Mouse (Mus musculus) ovary, postnatal 14 days (tissue): ENCODE measurements around the gene Brip1.
A peak's percentile ranks its signal among the peaks of the same experiment; 100 is the strongest.
"Not testable (repeated sequence)": the region's sequence is repeated elsewhere in the genome, so short reads cannot be mapped to it uniquely, and the experiment has no call there.

ENCODE experiments used
- DNase-seq: peaks from one replicate; pipeline ENCODE4 v3.0.0; 2022; ENCODE audit warnings: low spot score

Brip1 gene

GRCm38 (mm10) chr11:86201037-86201786 lies at the start of gene Brip1:
Gene Brip1 (minus strand): TSS chr11:86201193.
- DNase-seq = peak; percentile 82

GRCm38 (mm10) chr11:86232446-86232845 lies 31.5 kb upstream of the Brip1 start:
- DNase-seq = no peak

- DNase-seq = no peak
These were observed 30.9 kb upstream of the Brip1 start for GRCm38 (mm10) chr11:86231781-86232350.

- no peak for DNase-seq
These were observed 25.7 kb upstream of the Brip1 start for GRCm38 (mm10) chr11:86226646-86227180.

GRCm38 (mm10) chr11:86225761-86226160 lies 24.8 kb upstream of the Brip1 start:
- no peak for DNase-seq

- DNase-seq = no peak
These were observed 10.8 kb upstream of the Brip1 start for GRCm38 (mm10) chr11:86211803-86212202.

GRCm38 (mm10) chr11:86209123-86209522 lies 8.1 kb upstream of the Brip1 start:
- no peak for DNase-seq

- DNase-seq = no peak
These were observed 4.9 kb upstream of the Brip1 start for GRCm38 (mm10) chr11:86205876-86206275.

DNA sequence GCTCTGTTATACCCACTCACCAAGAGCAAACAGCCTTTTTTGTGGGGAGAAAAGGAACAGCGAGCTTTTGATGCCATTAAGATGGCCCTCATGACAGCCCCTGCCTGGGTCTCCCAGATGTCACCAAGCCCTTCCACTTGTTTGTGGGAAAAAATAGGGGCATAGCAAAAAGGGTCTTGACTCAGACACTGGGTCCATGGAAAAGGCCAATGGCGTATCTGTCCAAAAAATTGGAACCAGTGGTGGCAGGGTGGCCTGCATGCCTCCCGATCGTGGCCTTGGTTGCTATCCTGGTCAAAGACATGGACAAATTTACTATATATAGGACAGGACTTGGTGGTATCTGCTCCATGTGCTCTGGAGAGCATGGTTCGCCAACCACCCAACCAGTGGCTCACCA lies 4.0 kb upstream of the Brip1 start:
- DNase-seq = no peak

DNA sequence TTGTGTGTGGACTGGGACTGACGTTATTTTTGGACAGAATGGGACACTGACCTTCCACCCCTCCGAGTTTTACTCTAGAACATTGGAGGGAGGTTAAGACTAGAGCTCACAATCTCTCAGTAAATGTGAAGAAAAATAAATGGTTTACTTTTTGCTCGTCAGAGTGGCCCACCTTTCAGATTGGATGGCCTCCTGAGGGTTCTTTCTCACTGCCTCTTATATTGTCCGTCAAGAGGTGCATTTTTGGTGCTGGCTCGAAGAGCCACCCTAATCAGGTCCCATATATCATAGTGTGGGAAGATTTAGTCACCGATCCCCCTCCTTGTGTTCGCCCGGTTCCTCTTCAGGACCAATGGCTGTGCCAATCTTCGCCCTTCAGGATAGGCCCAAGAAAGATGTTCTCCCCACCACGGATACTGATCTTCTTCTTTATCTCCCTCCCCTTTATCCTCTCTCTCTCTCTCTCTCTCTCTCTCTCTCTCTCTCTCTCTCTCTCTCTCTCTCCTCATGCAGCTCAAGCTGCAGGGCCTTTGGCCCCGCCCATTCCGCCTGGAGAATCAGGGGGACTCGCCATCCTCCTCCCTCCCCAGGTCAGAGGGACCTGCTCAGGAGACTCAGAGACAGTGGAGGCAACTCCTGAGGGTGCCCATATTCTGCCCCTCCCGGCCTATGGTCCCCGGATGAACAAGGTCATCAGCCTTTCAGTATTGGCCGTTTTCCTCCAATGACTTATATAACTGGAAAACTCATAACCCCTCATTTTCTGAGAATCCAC lies 1.1 kb upstream of the Brip1 start:
- no peak for DNase-seq

DNA sequence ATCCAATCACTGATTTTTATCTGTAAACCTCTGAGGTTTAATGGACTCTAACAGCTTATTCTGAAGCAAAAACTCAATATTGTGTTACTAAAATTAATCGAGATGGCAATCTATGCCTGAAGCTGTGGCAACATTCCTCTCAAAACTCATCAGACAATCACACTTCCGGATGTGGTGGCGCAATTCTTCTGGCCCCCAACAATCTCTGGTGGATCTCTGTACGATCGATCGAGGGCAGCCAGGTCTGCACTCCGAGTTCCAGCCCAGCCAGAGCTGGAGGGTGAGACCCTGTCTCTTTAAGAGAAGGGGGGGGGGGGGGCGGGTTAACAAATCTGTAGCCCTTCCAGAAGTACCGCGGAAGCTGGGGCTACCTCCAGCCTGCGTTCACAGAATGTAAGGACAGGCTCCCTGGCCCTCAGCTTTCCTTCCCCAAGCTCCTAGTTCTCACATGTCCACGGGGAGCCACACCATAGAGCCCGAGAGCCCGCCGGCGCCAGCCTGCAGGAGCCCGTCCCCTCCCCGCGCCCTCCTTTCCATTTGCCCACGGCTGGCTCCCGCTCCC lies 452 bp downstream of the Brip1 start:
- no peak for DNase-seq

- DNase-seq = no peak
These were observed 1.3 kb downstream of the Brip1 start for GRCm38 (mm10) chr11:86199733-86200132.

GRCm38 (mm10) chr11:86185224-86185623 lies 15.8 kb downstream of the Brip1 start:
- DNase-seq = not testable (repeated sequence)

- DNase-seq = no peak
These were observed 25.2 kb downstream of the Brip1 start for GRCm38 (mm10) chr11:86175833-86176232.

DNA sequence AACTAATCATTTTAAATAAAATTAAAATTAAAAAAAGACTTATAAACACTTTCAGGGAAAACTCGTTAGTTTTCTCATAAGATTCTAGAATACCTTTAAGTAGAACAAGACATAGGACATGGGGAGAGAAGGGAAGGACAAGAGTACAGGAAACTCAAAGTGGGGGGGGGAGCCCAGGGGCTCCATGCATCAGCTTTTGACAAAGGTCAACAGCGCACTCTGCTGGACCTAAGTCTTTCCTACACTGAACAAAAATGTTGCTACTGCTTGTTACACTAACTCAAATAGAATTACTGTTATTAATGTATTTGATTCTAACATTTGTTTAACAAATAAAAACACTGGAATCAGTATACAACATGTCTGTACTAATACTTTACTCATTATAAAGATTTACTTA lies 26.8 kb downstream of the Brip1 start:
- DNase-seq = peak; percentile 54

GRCm38 (mm10) chr11:86170743-86171142 lies 30.2 kb downstream of the Brip1 start:
- no peak for DNase-seq

DNA sequence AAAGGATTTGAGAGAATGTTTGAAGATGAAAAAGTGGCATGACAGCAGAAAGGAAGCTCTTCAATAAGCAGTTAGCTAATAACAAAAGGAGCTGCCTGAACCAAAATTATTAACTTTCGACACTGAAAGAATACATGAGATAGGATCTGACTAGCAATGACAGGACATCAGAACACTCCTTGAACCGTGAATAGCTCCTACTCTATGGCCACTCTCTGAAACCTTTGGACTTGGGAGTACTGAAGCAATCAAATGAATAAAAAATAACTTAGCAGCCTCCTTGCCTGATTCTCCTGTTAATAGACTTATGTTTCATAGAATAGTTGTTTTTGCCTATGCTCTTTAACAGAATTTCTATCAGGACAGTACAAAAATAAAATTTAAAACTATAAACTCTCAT lies 40.7 kb downstream of the Brip1 start:
- DNase-seq = no peak

GRCm38 (mm10) chr11:86158950-86159349 lies 42.0 kb downstream of the Brip1 start:
- no peak for DNase-seq

DNA sequence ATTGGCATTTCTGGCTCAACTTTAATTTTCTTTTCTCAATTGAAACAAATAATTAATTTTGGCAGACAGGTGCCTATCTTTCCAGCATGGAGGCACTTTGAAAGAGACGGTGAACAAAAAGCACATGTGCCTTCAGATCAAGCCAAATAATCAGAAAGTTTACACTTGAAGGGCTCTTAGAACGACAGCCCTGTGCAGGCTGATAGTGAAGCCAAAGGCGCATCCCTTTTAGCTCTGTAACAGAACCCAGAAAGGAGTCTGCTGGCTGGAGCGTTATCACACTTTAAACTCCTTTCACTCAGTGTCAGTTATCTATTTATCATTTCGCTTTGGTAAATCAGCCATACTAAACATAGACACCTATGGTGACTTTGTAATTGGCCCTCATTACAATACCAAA lies 45.4 kb downstream of the Brip1 start:
- DNase-seq = no peak

- DNase-seq = no peak
These were observed 69.7 kb downstream of the Brip1 start for GRCm38 (mm10) chr11:86131324-86131723.

DNA sequence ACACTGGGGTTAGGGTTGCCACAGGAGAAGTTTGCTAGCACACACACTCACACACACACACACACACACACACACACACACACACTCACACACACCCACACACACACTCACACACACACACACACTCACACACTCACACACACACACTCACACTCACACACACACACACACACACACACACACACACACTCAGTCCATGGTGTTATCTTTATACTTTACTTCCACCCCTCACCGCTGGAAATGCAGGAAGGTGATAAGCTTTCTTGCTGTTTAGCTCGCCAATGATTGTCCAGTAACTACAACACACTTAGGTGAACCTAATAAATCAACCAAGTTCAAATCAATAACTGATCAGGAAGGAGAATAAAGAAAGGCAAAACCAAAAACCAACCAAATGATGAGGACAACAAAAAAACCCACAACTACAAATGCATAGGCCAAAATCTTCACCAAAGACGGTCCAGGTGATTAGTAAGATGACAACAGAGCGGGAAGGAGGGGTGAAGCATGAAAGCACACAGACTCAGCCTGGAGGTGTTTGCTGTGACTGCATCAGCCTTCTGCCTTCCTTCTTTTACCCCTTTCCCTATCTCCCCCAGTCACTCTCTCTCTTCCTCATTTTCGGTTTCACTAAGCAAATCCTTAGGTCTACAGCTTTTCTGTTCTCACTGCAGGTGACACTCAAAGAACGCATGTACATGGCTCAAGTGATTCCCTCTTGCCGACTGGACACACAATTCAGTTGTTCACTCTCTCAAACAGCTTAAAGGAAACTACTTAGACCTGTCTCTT lies 83.7 kb downstream of the Brip1 start:
- no peak for DNase-seq

GRCm38 (mm10) chr11:86115955-86116354 lies 85.0 kb downstream of the Brip1 start:
- no peak for DNase-seq
